Mouse (Mus musculus) embryonic fibroblast, embryonic 13.5 days (primary cell): Measurements from ENCODE around the gene Zfp84. TPM values are rescaled to one million over a fixed set of nuclear protein-coding genes. Genes with fewer than 3 reads are reported as not detected.

ENCODE experiments used
- H3K27ac ChIP-seq: 2 replicates; pipeline ENCODE4 v1.5.1; 2012; ENCODE audit warnings: low read length, control low read depth, inconsistent platforms; ENCODE audit not compliant: insufficient read depth
- H3K4me1 ChIP-seq: 2 replicates; pipeline ENCODE4 v1.6.1; 2011; ENCODE audit warnings: low read length; ENCODE audit not compliant: control insufficient read depth, insufficient read depth
- H3K4me3 ChIP-seq: 2 replicates; pipeline ENCODE4 v1.5.1; 2011; ENCODE audit warnings: mild to moderate bottlenecking, control low read depth, low read length; ENCODE audit not compliant: insufficient read depth
- CTCF ChIP-seq: IDR thresholded peaks from 2 replicates; pipeline ENCODE4 v1.5.1; 2011; ENCODE audit warnings: mild to moderate bottlenecking, control low read depth, low read length, moderate library complexity, borderline replicate concordance; ENCODE audit not compliant: insufficient read depth
- POLR2A ChIP-seq: IDR thresholded peaks from 2 replicates; pipeline ENCODE4 v1.6.1; 2011; ENCODE audit warnings: low read depth, mild to moderate bottlenecking, control low read depth, low read length, moderate library complexity
- polyA plus RNA-seq: library from polyadenylated mRNA; stranded (reverse); fragments of >200 nt; gene quantifications from 2 replicates; pipeline ENCODE4 v1.2.4, GENCODE M21; 2011; ENCODE audit warnings: low read depth; ENCODE audit not compliant: missing spikeins, insufficient read length

Gene Zfp84
- polyA plus RNA-seq, 1 experiment = 13.3 TPM

GRCm38 (mm10) chr7:29774371-29774770 lies 6.0 kb downstream of the Zfp84 start:
- no peak for TF ChIP-seq POLR2A
- TF ChIP-seq CTCF = no peak
- Histone ChIP-seq H3K4me1 (no peaks in the 10 kb centered on the region), H3K4me3 (no peak overlapping the region), H3K27ac (no peak overlapping the region)

DNA sequence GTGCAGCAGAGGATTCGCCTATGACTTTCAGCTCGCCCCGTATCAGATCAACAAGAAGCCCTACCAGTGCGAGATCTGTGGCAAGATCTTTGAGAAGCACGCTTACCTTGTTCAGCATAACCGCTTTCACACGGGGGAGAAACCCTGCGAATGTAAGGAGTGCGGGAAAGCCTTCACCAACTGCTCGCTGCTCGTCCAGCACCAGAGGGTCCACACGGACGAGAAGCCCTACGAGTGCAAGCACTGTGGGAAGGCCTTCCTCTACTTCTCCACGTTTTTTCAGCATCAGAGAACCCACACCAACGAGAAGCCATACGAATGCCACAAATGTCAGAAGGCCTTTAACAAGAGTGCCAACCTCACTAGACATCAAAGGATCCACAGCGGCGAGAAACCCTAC lies 8.2 kb downstream of the Zfp84 start:
- TF ChIP-seq POLR2A (no peak), CTCF (no peak)
- H3K27ac ChIP-seq = no peak overlapping the region

DNA sequence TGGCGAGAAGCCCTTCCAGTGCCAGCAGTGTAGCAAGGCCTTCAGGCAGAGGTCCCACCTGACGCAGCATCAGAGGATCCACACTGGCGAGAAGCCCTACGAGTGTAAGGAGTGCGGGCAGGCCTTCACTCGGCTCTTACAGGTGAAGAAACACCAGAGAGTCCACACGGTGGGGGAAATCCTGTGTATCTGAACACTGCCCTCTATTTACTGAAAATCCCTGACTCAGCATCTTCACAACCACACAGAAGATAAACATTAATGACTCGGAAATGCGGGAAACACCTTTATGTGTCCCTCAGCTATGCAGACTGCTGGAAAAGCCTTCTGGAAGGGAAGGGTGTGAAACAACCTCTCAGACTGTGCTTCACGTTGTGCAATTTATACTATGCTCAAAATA lies 9.0 kb downstream of the Zfp84 start:
- no peak overlapping the region for H3K27ac ChIP-seq
- H3K4me1 ChIP-seq = no peaks in the 10 kb centered on the region
- TF ChIP-seq POLR2A (no peak), CTCF (no peak)
- H3K4me3 ChIP-seq = no peak overlapping the region

More for the DNA sequence above, 8.2 kb downstream of the Zfp84 start:
- no peak overlapping the region for H3K4me3 ChIP-seq
- no peaks in the 10 kb centered on the region for H3K4me1 ChIP-seq

DNA sequence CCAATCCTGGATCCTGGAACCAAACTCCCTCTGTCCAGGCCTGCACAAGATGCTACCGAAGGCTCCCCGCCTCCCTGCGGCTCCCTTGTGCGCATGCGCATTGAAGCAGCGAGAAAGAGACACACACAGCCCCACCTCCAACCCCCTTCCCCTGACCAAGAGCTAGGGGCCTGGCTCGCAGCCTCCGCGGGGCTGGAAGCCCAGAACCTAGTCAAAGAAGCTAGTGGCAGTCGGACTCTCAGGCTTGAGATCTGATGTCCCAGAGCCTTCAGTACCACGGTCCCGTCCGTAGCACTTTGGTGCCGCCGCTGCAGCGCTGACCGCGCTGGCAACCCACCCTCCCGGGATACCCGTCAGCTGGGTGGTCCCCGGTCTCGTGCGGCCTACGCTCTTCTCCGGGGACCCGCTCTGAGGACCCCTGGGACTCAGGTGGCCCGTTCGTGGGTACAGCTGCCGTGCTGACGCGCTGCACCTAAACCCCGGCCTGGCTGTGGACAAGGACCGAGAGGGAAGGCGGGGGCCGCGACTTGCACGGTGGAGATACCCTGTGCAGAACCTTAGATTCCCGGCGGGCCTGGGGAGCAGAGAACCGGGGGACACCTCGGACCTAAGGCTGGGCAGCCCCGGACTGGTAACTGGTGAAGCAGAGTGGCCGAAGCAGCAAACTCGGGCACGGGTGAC lies 15.7 kb downstream of the Zfp84 start, which contains the start of gene Zfp30:
TSS of gene Zfp30 (plus strand) at position 128 of the 681 bp plus-strand sequence.
- Histone ChIP-seq H3K27ac (peak within 1 kb of the TSS; percentile 59), H3K4me3 (peak within 1 kb of the TSS; percentile 77), H3K4me1 (no peaks in the 10 kb centered on the region)
- TF ChIP-seq CTCF (no peak), POLR2A (peak; percentile 82)

- Histone ChIP-seq H3K4me1 (peaks cover 3% of the 10 kb centered on the region; the same call in 1 of the 2 replicates), H3K27ac (no peak overlapping the region), H3K4me3 (peak overlapping the region; percentile 77; the same call in 1 of the 2 replicates)
- TF ChIP-seq POLR2A (no peak), CTCF (no peak)
Observed at GRCm38 (mm10) chr7:29785023-29785422, 16.7 kb downstream of the Zfp84 start.

GRCm38 (mm10) chr7:29785888-29786287 lies 17.5 kb downstream of the Zfp84 start:
- TF ChIP-seq POLR2A (no peak), CTCF (no peak)
- H3K4me1 ChIP-seq = peaks cover 3% of the 10 kb centered on the region; the same call in 1 of the 2 replicates
- H3K27ac ChIP-seq = no peak overlapping the region
- peak overlapping the region; percentile 13; the same call in 1 of the 2 replicates for H3K4me3 ChIP-seq

DNA sequence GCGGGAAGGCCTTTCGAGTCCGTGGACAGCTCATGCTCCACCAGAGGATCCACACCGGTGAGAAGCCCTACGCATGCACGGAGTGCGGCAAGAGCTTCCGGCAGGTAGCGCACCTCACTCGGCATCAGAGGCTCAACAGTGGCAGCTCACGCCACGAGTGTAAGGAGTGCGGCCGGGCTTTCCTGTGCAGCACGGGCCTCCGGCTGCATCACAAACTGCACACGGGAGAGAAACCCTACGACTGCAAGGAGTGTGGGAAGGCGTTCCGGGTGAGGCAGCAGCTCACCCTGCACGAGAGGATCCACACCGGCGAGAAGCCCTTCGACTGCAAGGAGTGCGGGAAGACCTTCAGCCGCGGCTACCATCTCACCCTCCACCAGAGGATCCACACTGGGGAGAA lies 24.6 kb downstream of the Zfp84 start:
- H3K4me1 ChIP-seq = peaks cover 3% of the 10 kb centered on the region; the same call in 1 of the 2 replicates
- H3K4me3 ChIP-seq = no peak overlapping the region
- H3K27ac ChIP-seq = no peak overlapping the region
- TF ChIP-seq CTCF (no peak), POLR2A (no peak)

DNA sequence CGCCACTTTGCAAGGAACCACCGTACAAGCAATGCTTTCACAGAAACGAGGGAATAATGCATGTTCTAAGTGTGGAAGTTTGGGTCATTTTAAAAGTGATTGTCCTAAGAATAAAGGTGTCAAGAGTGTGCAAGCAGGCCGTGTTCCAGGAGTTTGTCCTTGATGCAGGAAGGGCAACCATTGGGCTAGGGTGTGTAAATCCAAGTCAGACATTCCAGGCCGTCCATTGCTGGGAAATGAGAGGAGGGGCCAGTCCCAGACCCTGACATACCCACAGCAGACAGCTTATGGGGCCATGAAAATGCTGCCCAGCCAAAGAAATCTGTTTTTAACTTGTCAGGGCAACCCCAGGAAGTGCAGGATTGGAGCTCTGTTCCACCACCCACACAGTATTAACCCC lies 38.7 kb downstream of the Zfp84 start:
- H3K4me3 ChIP-seq = no peak overlapping the region
- TF ChIP-seq POLR2A (no peak), CTCF (no peak)
- H3K4me1 ChIP-seq = no peaks in the 10 kb centered on the region
- no peak overlapping the region for H3K27ac ChIP-seq

DNA sequence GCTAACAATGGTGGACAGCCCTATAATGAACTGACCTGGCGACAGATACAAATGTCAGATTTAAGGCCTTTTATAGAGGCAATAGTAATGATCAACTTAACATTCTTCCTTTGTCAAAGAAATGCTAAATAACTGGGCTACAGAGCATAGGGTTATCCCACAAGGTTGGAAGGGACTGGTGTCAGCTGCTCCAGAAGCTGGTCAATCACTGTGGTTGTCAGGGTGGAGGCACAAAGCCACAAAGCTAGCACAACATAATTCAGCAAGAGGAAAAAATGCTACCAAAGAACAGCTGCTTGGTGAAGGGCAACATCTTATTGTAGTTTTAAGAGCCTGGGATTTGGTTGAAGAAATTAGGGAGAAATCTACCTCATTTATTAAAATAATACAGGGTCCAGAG lies 43.9 kb downstream of the Zfp84 start:
- TF ChIP-seq POLR2A = no peak
- no peak for TF ChIP-seq CTCF
- H3K4me3 ChIP-seq = no peak overlapping the region
- H3K4me1 ChIP-seq = peaks cover 3% of the 10 kb centered on the region; the same call in 1 of the 2 replicates
- no peak overlapping the region for H3K27ac ChIP-seq

GRCm38 (mm10) chr7:29814381-29814780 lies 46.0 kb downstream of the Zfp84 start:
- no peak overlapping the region for H3K27ac ChIP-seq
- no peak for TF ChIP-seq CTCF
- no peak for TF ChIP-seq POLR2A
- peaks cover 3% of the 10 kb centered on the region for H3K4me1 ChIP-seq
- H3K4me3 ChIP-seq = no peak overlapping the region
